Mouse (Mus musculus) hindbrain, embryonic 10.5 days (tissue): Measurements from ENCODE around the gene Prrg2. TPM values are rescaled to one million over a fixed set of nuclear protein-coding genes. Genes with fewer than 3 reads are reported as not detected.
A peak's percentile ranks its signal among the peaks of the same experiment; 100 is the strongest.
"Not testable (repeated sequence)": the region's sequence is repeated elsewhere in the genome, so short reads cannot be mapped to it uniquely, and the experiment has no call there.

Experiments
- DNase-seq: peaks from one replicate; pipeline ENCODE4 v3.0.0-alpha.2; 2017; ENCODE audit warnings: low spot score
- H3K27ac ChIP-seq: fragments of 300-500 bp; sonication (generic); 2 replicates; pipeline ENCODE4 v1.5.1; 2016; ENCODE audit warnings: mild to moderate bottlenecking, moderate library complexity
- H3K27me3 ChIP-seq: fragments of 300-500 bp; sonication (generic); 2 replicates; pipeline ENCODE4 v1.6.1; 2016; ENCODE audit warnings: mild to moderate bottlenecking; ENCODE audit not compliant: poor library complexity, insufficient read depth, severe bottlenecking
- H3K36me3 ChIP-seq: fragments of 300-500 bp; sonication (generic); 2 replicates; pipeline ENCODE4 v1.6.1; 2016; ENCODE audit warnings: mild to moderate bottlenecking, moderate library complexity
- H3K4me1 ChIP-seq: fragments of 300-500 bp; sonication (generic); replicated peaks from 2 replicates; pipeline ENCODE4 v1.6.1; 2016; ENCODE audit warnings: mild to moderate bottlenecking
- H3K4me3 ChIP-seq: fragments of 300-500 bp; sonication (generic); 2 replicates; pipeline ENCODE4 v1.5.1; 2016; ENCODE audit warnings: mild to moderate bottlenecking, moderate library complexity
- H3K9me3 ChIP-seq: fragments of 300-500 bp; sonication (generic); 2 replicates; pipeline ENCODE4 v1.6.1; 2016; ENCODE audit warnings: mild to moderate bottlenecking, moderate library complexity
- WGBS: fragments of 180-500 bp; shearing (Covaris S2); methylation state at CpG from one replicate; pipeline ENCODE4 v1.1.7; 2016; 5-methylcytosine and 5-hydroxymethylcytosine counted together
- polyA plus RNA-seq: library from polyadenylated mRNA; unstranded; fragments of >200 nt; fragmentation: Nextera tagmentation; extraction: Ambion mirVana; gene quantifications from 2 replicates; pipeline ENCODE4 v1.2.1, GENCODE M21; 2016

Prrg2 gene
- polyA plus RNA-seq, 1 experiment from 2014 or later, result 18.6 TPM

- Histone ChIP-seq H3K4me1 (no peaks in the 10 kb centered on the region), H3K4me3 (no peak overlapping the region), H3K27ac (no peak overlapping the region), H3K36me3 (peaks cover 100% of the 10 kb centered on the region), H3K9me3 (no peaks in the 10 kb centered on the region), H3K27me3 (no peaks in the 10 kb centered on the region)
- no peak for DNase-seq
- 96% methylated on average over 19 of the region's 19 CpGs for WGBS
Measured at GRCm38 (mm10) chr7:45033722-45034359, 28.6 kb downstream of the Prrg2 start.

- Histone ChIP-seq H3K27ac (no peak overlapping the region), H3K4me3 (no peak overlapping the region), H3K36me3 (peaks cover 97% of the 10 kb centered on the region), H3K4me1 (peaks cover 9% of the 10 kb centered on the region), H3K9me3 (no peaks in the 10 kb centered on the region), H3K27me3 (no peaks in the 10 kb centered on the region)
- no peak for DNase-seq
- WGBS, result 96% methylated on average over 8 of the region's 8 CpGs
Measured at GRCm38 (mm10) chr7:45030857-45031256, 31.6 kb downstream of the Prrg2 start.

DNA sequence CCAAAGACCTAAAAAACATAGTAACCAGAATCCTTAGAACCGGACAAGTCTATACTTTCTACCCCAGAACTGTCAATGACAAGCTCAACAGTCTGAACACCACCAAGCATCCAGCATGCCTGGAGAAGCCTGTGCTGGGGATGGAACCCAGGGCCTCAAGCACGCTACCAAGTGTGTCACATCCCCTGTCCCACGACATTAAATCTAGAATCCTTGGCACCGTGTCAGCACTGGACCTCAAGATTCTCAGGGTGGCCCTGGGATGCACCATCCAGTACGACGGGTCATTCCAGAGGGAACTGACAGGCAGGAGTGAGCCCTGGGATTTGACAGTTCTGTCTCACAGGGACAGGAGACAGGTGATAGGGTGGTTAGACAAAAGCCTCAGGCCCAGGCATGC, 32.5 kb downstream of the Prrg2 start:
- DNase-seq, result no peak
- Histone ChIP-seq H3K4me1 (peaks cover 9% of the 10 kb centered on the region), H3K4me3 (no peak overlapping the region), H3K27me3 (no peaks in the 10 kb centered on the region), H3K9me3 (no peaks in the 10 kb centered on the region), H3K36me3 (peaks cover 89% of the 10 kb centered on the region), H3K27ac (no peak overlapping the region)
- WGBS, result 92% methylated on average over 6 of the region's 6 CpGs

GRCm38 (mm10) chr7:45028351-45028750, 34.1 kb downstream of the Prrg2 start:
- Histone ChIP-seq H3K9me3 (no peaks in the 10 kb centered on the region), H3K4me1 (peaks cover 9% of the 10 kb centered on the region), H3K27me3 (no peaks in the 10 kb centered on the region), H3K27ac (no peak overlapping the region), H3K4me3 (no peak overlapping the region), H3K36me3 (peaks cover 75% of the 10 kb centered on the region)
- DNase-seq, result no peak
- 90% methylated on average over 11 of the region's 11 CpGs for WGBS

DNA sequence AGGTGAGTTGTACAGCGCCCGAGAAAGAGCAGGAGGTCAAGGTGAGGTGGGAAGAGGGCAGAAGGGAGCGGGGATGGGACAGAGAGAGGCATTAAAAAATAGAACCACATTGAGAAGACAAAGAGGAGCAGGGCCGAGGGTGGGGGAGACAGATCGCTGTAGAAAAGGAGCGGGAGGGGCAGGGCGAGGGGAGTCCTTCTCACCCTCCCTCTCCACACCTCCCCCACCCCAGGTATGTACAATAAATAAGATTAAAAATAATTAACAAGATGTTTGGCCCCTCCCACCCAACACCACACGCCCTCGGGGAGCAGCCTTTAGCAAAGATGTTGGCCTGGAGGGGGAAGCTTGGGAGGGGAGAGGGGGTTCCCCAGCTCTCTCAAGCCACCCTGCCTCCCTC, 34.7 kb downstream of the Prrg2 start:
- Histone ChIP-seq H3K27ac (no peak overlapping the region), H3K4me1 (peaks cover 9% of the 10 kb centered on the region), H3K27me3 (no peaks in the 10 kb centered on the region), H3K9me3 (no peaks in the 10 kb centered on the region), H3K4me3 (no peak overlapping the region), H3K36me3 (peaks cover 69% of the 10 kb centered on the region)
- WGBS, result 96% methylated on average over 9 of the region's 9 CpGs
- DNase-seq, result no peak

DNA sequence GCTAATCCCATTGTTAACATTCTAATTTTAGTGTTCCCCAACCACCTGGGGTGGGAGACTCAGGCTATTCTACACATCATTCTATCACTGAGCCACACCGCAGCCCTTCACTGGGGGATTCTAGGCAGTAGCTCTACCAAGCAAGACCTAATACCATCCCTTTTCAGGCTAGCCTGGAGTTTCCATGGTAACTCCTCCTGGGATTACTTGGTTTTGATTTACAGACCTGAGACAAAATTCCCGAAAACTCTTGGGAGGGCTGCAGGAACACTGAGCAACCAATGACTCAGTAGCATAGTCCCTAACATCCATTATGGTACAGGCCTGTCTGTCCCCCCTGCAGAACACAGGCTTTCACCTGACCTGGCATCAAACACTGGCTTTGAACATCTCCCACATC, 36.2 kb downstream of the Prrg2 start:
- Histone ChIP-seq H3K27ac (0 out of 2 replicates have a peak overlapping the region, but pooled peaks have one; percentile 29), H3K36me3 (peaks cover 54% of the 10 kb centered on the region), H3K4me3 (no peak overlapping the region), H3K4me1 (peaks cover 11% of the 10 kb centered on the region), H3K27me3 (no peaks in the 10 kb centered on the region), H3K9me3 (no peaks in the 10 kb centered on the region)
- DNase-seq, result no peak
- 59% methylated on average over 2 of the region's 2 CpGs for WGBS

GRCm38 (mm10) chr7:45025601-45026220, 36.8 kb downstream of the Prrg2 start:
- Histone ChIP-seq H3K27me3 (no peaks in the 10 kb centered on the region), H3K9me3 (no peaks in the 10 kb centered on the region), H3K4me1 (peaks cover 15% of the 10 kb centered on the region), H3K36me3 (peaks cover 49% of the 10 kb centered on the region), H3K27ac (no peak overlapping the region), H3K4me3 (0 out of 2 replicates have a peak overlapping the region, but pooled peaks have one; percentile 4)
- 81% methylated on average over 8 of the region's 8 CpGs for WGBS
- no peak for DNase-seq

GRCm38 (mm10) chr7:45024281-45025248, 37.9 kb downstream of the Prrg2 start:
- Histone ChIP-seq H3K36me3 (peaks cover 37% of the 10 kb centered on the region), H3K9me3 (no peaks in the 10 kb centered on the region), H3K4me3 (no peak overlapping the region), H3K27me3 (no peaks in the 10 kb centered on the region), H3K4me1 (peaks cover 17% of the 10 kb centered on the region), H3K27ac (no peak overlapping the region)
- 89% methylated on average over 15 of the region's 15 CpGs for WGBS
- no peak for DNase-seq

GRCm38 (mm10) chr7:45023711-45024110, 38.8 kb downstream of the Prrg2 start:
- not testable (repeated sequence) for H3K4me3 ChIP-seq, H3K9me3 ChIP-seq, H3K27me3 ChIP-seq, H3K27ac ChIP-seq, DNase-seq
- Histone ChIP-seq H3K4me1 (peaks cover 26% of the 10 kb centered on the region), H3K36me3 (peaks cover 29% of the 10 kb centered on the region)
- WGBS, result 83% methylated on average over 5 of the region's 5 CpGs

GRCm38 (mm10) chr7:45020225-45020624, 42.3 kb downstream of the Prrg2 start:
- DNase-seq, result no peak
- Histone ChIP-seq H3K27me3 (peaks cover 12% of the 10 kb centered on the region; the same call in 1 of the 2 replicates), H3K9me3 (no peaks in the 10 kb centered on the region), H3K27ac (no peak overlapping the region), H3K36me3 (0 out of 2 replicates have a peak, but pooled peaks cover 3% of the 10 kb centered on the region), H3K4me3 (peak overlapping the region; percentile 9; the same call in 1 of the 2 replicates), H3K4me1 (peaks cover 39% of the 10 kb centered on the region)
- 82% methylated on average over 9 of the region's 9 CpGs for WGBS

DNA sequence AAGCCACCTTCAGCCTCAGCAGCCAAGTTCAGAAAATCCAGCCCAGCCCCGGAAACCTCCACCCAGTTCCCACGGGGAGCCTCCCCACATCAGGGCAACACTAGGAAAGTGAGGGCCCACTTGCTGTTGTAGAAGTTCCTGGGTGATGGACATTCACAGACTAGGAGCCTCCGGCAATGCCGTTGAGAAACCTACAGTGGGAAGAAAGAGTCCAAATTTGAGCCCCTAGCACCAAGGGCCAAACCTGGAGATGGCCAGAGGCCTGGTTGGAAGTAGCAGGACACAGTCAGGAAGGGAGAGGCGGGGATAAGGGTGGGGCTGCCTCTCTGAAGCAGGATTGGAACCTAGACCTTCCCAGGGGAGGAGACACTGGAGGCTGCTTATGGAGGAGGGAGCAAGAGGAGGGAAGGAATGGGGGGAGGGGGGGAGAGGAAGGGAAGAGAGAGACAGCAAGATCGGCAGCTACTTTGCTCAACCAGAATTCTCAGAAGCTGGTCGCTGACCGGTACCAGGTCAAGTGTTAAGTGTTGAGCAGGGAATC, 43.4 kb downstream of the Prrg2 start:
- peak overlapping the region; percentile 14 for H3K4me3 ChIP-seq

GRCm38 (mm10) chr7:45017242-45018061, 45.0 kb downstream of the Prrg2 start, which contains the start of gene Rras:
Gene Rras, plus strand, starts transcription at chr7:45017961.
- Histone ChIP-seq H3K36me3 (peaks cover 17% of the 10 kb centered on the region), H3K27ac (peak within 1 kb of the TSS; percentile 91), H3K4me3 (peak within 1 kb of the TSS; percentile 68), H3K4me1 (peaks cover 60% of the 10 kb centered on the region), H3K9me3 (no peaks in the 10 kb centered on the region), H3K27me3 (peaks cover 12% of the 10 kb centered on the region; the same call in 1 of the 2 replicates)
- under 1% methylated on average over 36 of the region's 36 CpGs for WGBS
- DNase-seq, result peak; percentile 90

More for the DNA sequence above, 43.4 kb downstream of the Prrg2 start:
- Histone ChIP-seq H3K36me3 (peaks cover under 1% of the 10 kb centered on the region; the same call in 1 of the 2 replicates), H3K9me3 (no peaks in the 10 kb centered on the region), H3K4me1 (peaks cover 50% of the 10 kb centered on the region), H3K27ac (peak overlapping the region; percentile 42; the same call in 1 of the 2 replicates), H3K27me3 (peaks cover 12% of the 10 kb centered on the region; the same call in 1 of the 2 replicates)
- 41% methylated on average over 8 of the region's 8 CpGs for WGBS
- no peak for DNase-seq
